Mouse (Mus musculus): ENCODE measurements around the gene Tnfrsf1b.

The Tnfrsf1b gene

GRCm38 (mm10) chr4:145278724-145279370, 32.2 kb upstream of the Tnfrsf1b start:
- Histone ChIP-seq H3K4me1 (replicated peaks; ENCODE audit: low read depth, low read length) (peaks cover 61% of the 10 kb centered on the region), H3K36me3 (ENCODE audit: insufficient read depth, low read length) (no peaks in the 10 kb centered on the region), H3K4me3 (replicated peaks; ENCODE audit: low read length) (no peak overlapping the region), H3K9me3 (ENCODE audit: low read length) (peaks cover 6% of the 10 kb centered on the region; the same call in 1 of the 2 replicates), H3K27me3 (ENCODE audit: insufficient read depth, low read length) (no peaks in the 10 kb centered on the region)
- TF ChIP-seq NANOG (IDR thresholded peaks at IDR 0.05; ENCODE audit: borderline replicate concordance, low read length) (no peak), POU5F1 (IDR thresholded peaks at IDR 0.05; ENCODE audit: borderline replicate concordance, low read length) (no peak), CTCF (conservative IDR thresholded peaks at IDR 0.05; ENCODE audit: low read length) (no peak)

DNA sequence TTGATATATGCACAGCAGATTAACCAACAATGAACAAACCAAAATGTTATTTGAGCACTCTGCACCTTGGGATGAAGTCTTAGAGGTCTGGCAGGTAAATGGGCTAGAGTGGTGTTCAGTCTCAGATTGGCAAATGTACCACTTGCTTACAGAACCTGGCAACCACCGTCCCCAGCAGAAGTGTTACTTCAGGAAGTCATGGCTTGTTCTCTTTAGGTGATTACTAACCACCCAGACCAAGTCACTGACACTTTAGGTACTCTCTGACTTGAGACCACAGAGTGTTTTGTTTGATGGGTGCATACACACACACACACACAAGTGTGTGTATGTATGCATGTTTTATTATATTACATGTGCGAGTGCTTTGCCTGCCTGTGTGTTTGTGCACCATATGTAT, 31.6 kb upstream of the Tnfrsf1b start:
- peaks cover 6% of the 10 kb centered on the region; the same call in 1 of the 2 replicates for H3K9me3 ChIP-seq (ENCODE audit: low read length)
- H3K36me3 ChIP-seq (ENCODE audit: insufficient read depth, low read length): no peaks in the 10 kb centered on the region
- H3K4me3 ChIP-seq (replicated peaks; ENCODE audit: low read length): no peak overlapping the region
- H3K27me3 ChIP-seq (ENCODE audit: insufficient read depth, low read length): no peaks in the 10 kb centered on the region
- no peak for TF ChIP-seq CTCF (conservative IDR thresholded peaks at IDR 0.05; ENCODE audit: low read length)
- TF ChIP-seq POU5F1 (IDR thresholded peaks at IDR 0.05; ENCODE audit: borderline replicate concordance, low read length): no peak
- no peak for TF ChIP-seq NANOG (IDR thresholded peaks at IDR 0.05; ENCODE audit: borderline replicate concordance, low read length)
- peaks cover 67% of the 10 kb centered on the region for H3K4me1 ChIP-seq (replicated peaks; ENCODE audit: low read depth, low read length)

DNA sequence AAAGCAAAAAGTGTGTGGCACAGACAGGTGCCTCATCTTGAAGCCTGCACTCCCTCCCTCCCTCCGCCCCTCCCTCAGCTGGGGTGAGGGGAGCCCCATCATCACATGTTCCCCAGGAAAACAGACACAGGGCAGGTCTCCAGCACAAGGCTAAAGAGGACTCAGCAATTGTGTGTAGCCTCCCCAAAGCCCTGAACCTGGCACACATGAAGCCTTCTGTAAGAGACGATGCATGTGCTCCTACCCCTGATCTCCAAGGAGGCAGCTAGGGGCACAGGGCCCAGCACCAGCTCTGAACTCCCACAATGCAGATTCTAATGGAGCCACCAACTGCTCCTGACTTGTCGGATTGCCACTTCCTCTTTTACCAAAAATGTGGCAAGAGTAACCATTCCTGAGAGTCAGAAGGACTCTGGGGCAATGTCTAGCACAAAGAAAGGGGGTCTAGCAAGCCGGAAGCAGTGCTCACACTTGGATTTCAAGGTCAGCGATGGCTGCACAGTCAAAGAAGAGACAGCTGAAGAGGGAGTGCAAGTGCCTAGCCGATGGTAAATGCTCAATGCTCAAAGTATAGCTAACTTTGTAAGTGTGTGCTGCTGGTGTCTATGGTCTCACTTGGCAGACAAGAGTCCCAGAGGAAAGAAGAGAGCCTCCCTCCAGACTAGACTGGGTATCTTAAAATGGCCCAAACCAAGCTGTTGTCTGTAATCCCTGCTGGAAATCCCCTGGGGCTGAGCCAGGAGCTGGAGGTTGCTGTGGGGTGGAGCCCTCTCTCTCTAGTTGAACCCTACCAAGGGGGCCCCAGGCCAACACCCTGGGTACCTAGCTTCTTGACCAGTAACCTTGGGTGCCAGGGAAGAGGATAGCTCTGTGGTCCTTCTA, 29.9 kb upstream of the Tnfrsf1b start:
- H3K4me1 ChIP-seq (replicated peaks; ENCODE audit: low read depth, low read length): peaks cover 84% of the 10 kb centered on the region
- TF ChIP-seq CTCF (conservative IDR thresholded peaks at IDR 0.05; ENCODE audit: low read length) (no peak), POU5F1 (IDR thresholded peaks at IDR 0.05; ENCODE audit: borderline replicate concordance, low read length) (no peak), NANOG (IDR thresholded peaks at IDR 0.05; ENCODE audit: borderline replicate concordance, low read length) (no peak)
- H3K9me3 ChIP-seq (ENCODE audit: low read length): peaks cover 6% of the 10 kb centered on the region; the same call in 1 of the 2 replicates
- no peaks in the 10 kb centered on the region for H3K27me3 ChIP-seq (ENCODE audit: insufficient read depth, low read length)
- H3K4me3 ChIP-seq (replicated peaks; ENCODE audit: low read length): peak overlapping the region; percentile 30; the same call in 1 of the 2 replicates
- no peaks in the 10 kb centered on the region for H3K36me3 ChIP-seq (ENCODE audit: insufficient read depth, low read length)

DNA sequence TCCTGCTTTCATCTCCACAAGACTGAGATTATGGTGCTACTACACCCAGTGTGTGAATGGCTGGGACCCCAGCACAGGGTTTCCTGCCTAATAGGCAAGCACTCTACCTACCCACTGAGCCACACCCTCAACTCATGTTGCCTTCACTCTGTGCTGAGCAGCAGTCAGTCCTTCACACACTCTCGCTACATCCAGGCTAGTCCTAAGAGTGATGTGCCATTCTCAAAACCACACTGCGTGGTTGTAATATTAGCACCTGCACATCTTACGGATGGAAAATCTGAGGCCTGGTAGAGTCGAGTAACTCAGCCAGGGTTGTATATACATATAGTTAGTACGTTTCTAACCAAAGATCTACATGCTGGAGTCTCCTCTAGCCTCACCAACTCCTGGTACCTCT, 28.2 kb upstream of the Tnfrsf1b start:
- H3K36me3 ChIP-seq (ENCODE audit: insufficient read depth, low read length): no peaks in the 10 kb centered on the region
- H3K4me3 ChIP-seq (replicated peaks; ENCODE audit: low read length): no peak overlapping the region

GRCm38 (mm10) chr4:145273923-145274322, 27.3 kb upstream of the Tnfrsf1b start:
- no peak for TF ChIP-seq CTCF (conservative IDR thresholded peaks at IDR 0.05; ENCODE audit: low read length)
- TF ChIP-seq NANOG (IDR thresholded peaks at IDR 0.05; ENCODE audit: borderline replicate concordance, low read length): no peak
- no peak for TF ChIP-seq POU5F1 (IDR thresholded peaks at IDR 0.05; ENCODE audit: borderline replicate concordance, low read length)
- no peak overlapping the region for H3K4me3 ChIP-seq (replicated peaks; ENCODE audit: low read length)
- H3K9me3 ChIP-seq (ENCODE audit: low read length): no peaks in the 10 kb centered on the region
- no peaks in the 10 kb centered on the region for H3K27me3 ChIP-seq (ENCODE audit: insufficient read depth, low read length)
- H3K4me1 ChIP-seq (replicated peaks; ENCODE audit: low read depth, low read length): peaks cover 91% of the 10 kb centered on the region
- no peaks in the 10 kb centered on the region for H3K36me3 ChIP-seq (ENCODE audit: insufficient read depth, low read length)

More for the DNA sequence above, 28.2 kb upstream of the Tnfrsf1b start:
- Histone ChIP-seq H3K27me3 (ENCODE audit: insufficient read depth, low read length) (no peaks in the 10 kb centered on the region), H3K9me3 (ENCODE audit: low read length) (peaks cover 6% of the 10 kb centered on the region; the same call in 1 of the 2 replicates), H3K4me1 (replicated peaks; ENCODE audit: low read depth, low read length) (peaks cover 92% of the 10 kb centered on the region)
- no peak for TF ChIP-seq CTCF (conservative IDR thresholded peaks at IDR 0.05; ENCODE audit: low read length)
- no peak for TF ChIP-seq POU5F1 (IDR thresholded peaks at IDR 0.05; ENCODE audit: borderline replicate concordance, low read length)
- no peak for TF ChIP-seq NANOG (IDR thresholded peaks at IDR 0.05; ENCODE audit: borderline replicate concordance, low read length)

DNA sequence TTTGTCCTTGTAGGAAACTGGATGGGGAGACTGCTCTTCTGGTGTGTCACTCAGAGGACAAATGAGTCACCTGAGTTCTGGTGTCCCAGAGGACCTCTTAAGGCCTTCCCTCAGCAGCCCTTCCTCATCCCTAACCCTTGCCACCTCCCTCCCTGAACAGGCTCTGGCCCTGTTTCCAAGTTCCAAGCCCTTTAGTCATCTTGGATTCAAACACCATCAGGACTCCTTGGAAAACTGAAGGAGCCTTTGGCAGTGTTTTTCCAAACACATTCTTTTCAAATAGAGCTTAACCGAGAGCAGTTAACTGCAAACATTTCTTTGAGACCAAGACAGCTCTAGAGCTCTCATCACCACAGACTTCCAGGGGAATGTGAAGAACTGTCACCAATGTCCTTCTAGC, 26.1 kb upstream of the Tnfrsf1b start:
- no peaks in the 10 kb centered on the region for H3K9me3 ChIP-seq (ENCODE audit: low read length)
- H3K27me3 ChIP-seq (ENCODE audit: insufficient read depth, low read length): no peaks in the 10 kb centered on the region
- no peak overlapping the region for H3K4me3 ChIP-seq (replicated peaks; ENCODE audit: low read length)
- H3K36me3 ChIP-seq (ENCODE audit: insufficient read depth, low read length): no peaks in the 10 kb centered on the region
- TF ChIP-seq CTCF (conservative IDR thresholded peaks at IDR 0.05; ENCODE audit: low read length) (no peak), POU5F1 (IDR thresholded peaks at IDR 0.05; ENCODE audit: borderline replicate concordance, low read length) (no peak)
- peaks cover 89% of the 10 kb centered on the region for H3K4me1 ChIP-seq (replicated peaks; ENCODE audit: low read depth, low read length)

GRCm38 (mm10) chr4:145271634-145272033, 25.0 kb upstream of the Tnfrsf1b start:
- H3K9me3 ChIP-seq (ENCODE audit: low read length): no peaks in the 10 kb centered on the region
- peak; percentile 72; the same call in 1 of the 2 replicates for TF ChIP-seq POU5F1 (IDR thresholded peaks at IDR 0.05; ENCODE audit: borderline replicate concordance, low read length)
- TF ChIP-seq CTCF (conservative IDR thresholded peaks at IDR 0.05; ENCODE audit: low read length): no peak
- TF ChIP-seq NANOG (IDR thresholded peaks at IDR 0.05; ENCODE audit: borderline replicate concordance, low read length): 0 out of 2 replicates have a peak, but pooled peaks have one; percentile 11
- no peaks in the 10 kb centered on the region for H3K27me3 ChIP-seq (ENCODE audit: insufficient read depth, low read length)
- peaks cover 89% of the 10 kb centered on the region for H3K4me1 ChIP-seq (replicated peaks; ENCODE audit: low read depth, low read length)
- H3K4me3 ChIP-seq (replicated peaks; ENCODE audit: low read length): no peak overlapping the region
- H3K36me3 ChIP-seq (ENCODE audit: insufficient read depth, low read length): no peaks in the 10 kb centered on the region

- no peaks in the 10 kb centered on the region for H3K9me3 ChIP-seq (ENCODE audit: low read length)
- H3K4me3 ChIP-seq (replicated peaks; ENCODE audit: low read length): no peak overlapping the region
- H3K36me3 ChIP-seq (ENCODE audit: insufficient read depth, low read length): no peaks in the 10 kb centered on the region
- H3K4me1 ChIP-seq (replicated peaks; ENCODE audit: low read depth, low read length): peaks cover 86% of the 10 kb centered on the region
- TF ChIP-seq POU5F1 (IDR thresholded peaks at IDR 0.05; ENCODE audit: borderline replicate concordance, low read length) (no peak), CTCF (conservative IDR thresholded peaks at IDR 0.05; ENCODE audit: low read length) (no peak), NANOG (IDR thresholded peaks at IDR 0.05; ENCODE audit: borderline replicate concordance, low read length) (no peak)
- no peaks in the 10 kb centered on the region for H3K27me3 ChIP-seq (ENCODE audit: insufficient read depth, low read length)
Measured at GRCm38 (mm10) chr4:145270136-145270535, 23.5 kb upstream of the Tnfrsf1b start.
